Mouse (Mus musculus) heart, embryonic 13.5 days (tissue): ENCODE data around the gene Sost. TPM values are rescaled to one million over a fixed set of nuclear protein-coding genes. Genes with fewer than 3 reads are reported as not detected.
A peak's percentile ranks its signal among the peaks of the same experiment; 100 is the strongest.

Source experiments
- ATAC-seq: fragments of 200-750 bp; cut with Nextera tagmentation; 2 replicates; pipeline ENCODE4 v1.8.0; 2017; ENCODE audit warnings: moderate TSS enrichment; ENCODE audit not compliant: insufficient number of reproducible peaks, low FRiP score, low TSS enrichment; ENCODE audit errors: extremely low read depth
- H3K27ac ChIP-seq: fragments of 300-500 bp; sonication (generic); replicated peaks from 2 replicates; pipeline ENCODE4 v1.5.1; 2015; ENCODE audit warnings: moderate library complexity, mild to moderate bottlenecking, inconsistent platforms
- H3K27me3 ChIP-seq: fragments of 300-500 bp; sonication (generic); replicated peaks from 2 replicates; pipeline ENCODE4 v1.6.1; 2015; ENCODE audit warnings: mild to moderate bottlenecking, inconsistent platforms
- H3K36me3 ChIP-seq: fragments of 300-500 bp; sonication (generic); 2 replicates; pipeline ENCODE4 v1.6.1; 2015; ENCODE audit warnings: mild to moderate bottlenecking, inconsistent platforms
- H3K4me1 ChIP-seq: fragments of 300-500 bp; sonication (generic); 2 replicates; pipeline ENCODE4 v1.6.1; 2015; ENCODE audit warnings: inconsistent platforms
- H3K4me2 ChIP-seq: fragments of 300-500 bp; sonication (generic); 2 replicates; pipeline ENCODE4 v1.6.1; 2015; ENCODE audit warnings: inconsistent platforms, mild to moderate bottlenecking, moderate library complexity
- H3K4me3 ChIP-seq: fragments of 300-500 bp; sonication (generic); 2 replicates; pipeline ENCODE4 v1.5.1; 2015; ENCODE audit warnings: moderate library complexity, mild to moderate bottlenecking, inconsistent platforms
- H3K9ac ChIP-seq: fragments of 300-500 bp; sonication (generic); 2 replicates; pipeline ENCODE4 v1.6.1; 2015; ENCODE audit warnings: inconsistent platforms, mild to moderate bottlenecking, moderate library complexity
- H3K9me3 ChIP-seq: fragments of 300-500 bp; sonication (generic); 2 replicates; pipeline ENCODE4 v1.6.1; 2016; ENCODE audit warnings: inconsistent platforms
- WGBS: fragments of 180-500 bp; shearing (Covaris S2); methylation state at CpG from one replicate; pipeline ENCODE4 v1.1.7; 2015; ENCODE audit warnings: mixed read lengths; 5-methylcytosine and 5-hydroxymethylcytosine counted together
- polyA plus RNA-seq: library from polyadenylated mRNA; unstranded; fragments of >200 nt; fragmentation: Nextera tagmentation; extraction: Ambion mirVana; gene quantifications from 2 replicates; pipeline ENCODE4 v1.2.1, GENCODE M21; 2015

Sost gene
- polyA plus RNA-seq, 1 experiment from 2014 or later = 1.8 TPM

DNA sequence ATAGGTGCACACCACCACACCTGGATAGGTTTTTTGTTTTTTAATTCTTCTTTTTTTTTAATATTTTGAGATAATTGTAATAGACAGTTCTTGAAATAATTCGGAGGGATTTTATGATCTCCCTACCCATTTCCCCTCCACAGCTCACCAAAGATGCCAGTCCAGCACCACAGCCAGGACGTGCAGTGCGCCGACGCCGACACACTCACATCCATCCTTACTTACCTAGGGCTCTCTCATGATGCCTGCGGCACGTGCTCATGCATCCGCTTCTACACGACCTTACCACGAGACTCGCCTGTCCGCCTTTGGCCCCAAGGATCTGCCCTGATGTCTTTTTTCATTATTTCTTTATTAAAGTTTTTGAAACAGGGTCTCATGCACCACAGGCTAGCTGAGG is 3.0 kb upstream of the Sost start:
- peaks cover 37% of the 10 kb centered on the region for H3K27me3 ChIP-seq
- H3K4me3 ChIP-seq = no peak overlapping the region
- no peak overlapping the region for H3K27ac ChIP-seq
- no peak overlapping the region for H3K4me2 ChIP-seq
- peaks cover 32% of the 10 kb centered on the region for H3K36me3 ChIP-seq
- no peak for ATAC-seq
- H3K4me1 ChIP-seq = peaks cover 45% of the 10 kb centered on the region
- 76% methylated on average over 13 of the region's 13 CpGs for WGBS
- H3K9ac ChIP-seq = no peak overlapping the region
- H3K9me3 ChIP-seq = no peaks in the 10 kb centered on the region

DNA sequence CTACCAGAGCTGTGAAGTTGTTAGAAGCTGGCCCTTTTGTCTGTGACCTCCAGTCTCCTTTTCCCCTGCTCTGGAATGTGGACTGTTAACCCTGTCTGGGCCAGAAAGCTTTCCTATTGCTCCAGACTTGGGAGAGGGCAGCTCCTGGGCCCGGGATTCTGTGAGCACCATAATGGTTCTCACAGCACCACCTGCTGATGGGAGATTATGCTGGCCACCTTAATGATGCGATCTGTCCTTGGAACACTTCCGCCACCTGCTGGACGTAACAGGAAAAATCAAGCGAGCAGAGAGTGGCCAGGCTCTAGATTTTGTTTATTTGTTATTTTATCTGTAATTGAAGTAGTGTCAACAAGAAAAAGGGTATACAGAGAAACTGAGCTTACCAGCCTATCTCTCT is 2.0 kb upstream of the Sost start:
- Histone ChIP-seq H3K9ac (no peak overlapping the region), H3K27me3 (peaks cover 47% of the 10 kb centered on the region), H3K4me2 (peak overlapping the region; percentile 38; the same call in 1 of the 2 replicates), H3K27ac (no peak overlapping the region), H3K4me1 (peaks cover 49% of the 10 kb centered on the region), H3K36me3 (peaks cover 21% of the 10 kb centered on the region), H3K4me3 (no peak overlapping the region), H3K9me3 (no peaks in the 10 kb centered on the region)
- ATAC-seq = no peak
- 0% methylated on average over 5 of the region's 5 CpGs for WGBS

- Histone ChIP-seq H3K4me1 (peaks cover 52% of the 10 kb centered on the region), H3K4me2 (peak overlapping the region; percentile 38; the same call in 1 of the 2 replicates), H3K9ac (no peak overlapping the region), H3K27ac (peak overlapping the region; percentile 65), H3K9me3 (no peaks in the 10 kb centered on the region), H3K4me3 (no peak overlapping the region), H3K36me3 (peaks cover 16% of the 10 kb centered on the region), H3K27me3 (peaks cover 52% of the 10 kb centered on the region)
- WGBS = 10% methylated on average over 7 of the region's 7 CpGs
- no peak for ATAC-seq
These were observed 1.5 kb upstream of the Sost start for GRCm38 (mm10) chr11:101968311-101968710.

- H3K9ac ChIP-seq = 0 out of 2 replicates have a peak overlapping the region, but pooled peaks have one; percentile 56
- H3K4me1 ChIP-seq = peaks cover 54% of the 10 kb centered on the region
These were observed 1.3 kb downstream of the Sost start for GRCm38 (mm10) chr11:101965553-101965952.

GRCm38 (mm10) chr11:101964647-101965046 is 2.2 kb downstream of the Sost start:
- peaks cover 54% of the 10 kb centered on the region for H3K4me1 ChIP-seq
- no peak for ATAC-seq
- peaks cover 88% of the 10 kb centered on the region for H3K27me3 ChIP-seq
- no peaks in the 10 kb centered on the region for H3K9me3 ChIP-seq
- H3K36me3 ChIP-seq = no peaks in the 10 kb centered on the region
- peak overlapping the region; percentile 90 for H3K4me2 ChIP-seq
- 9% methylated on average over 8 of the region's 8 CpGs for WGBS
- peak overlapping the region; percentile 62 for H3K4me3 ChIP-seq
- peak overlapping the region; percentile 82 for H3K9ac ChIP-seq
- 0 out of 2 replicates have a peak overlapping the region, but pooled peaks have one; percentile 15 for H3K27ac ChIP-seq

More at GRCm38 (mm10) chr11:101965553-101965952, 1.3 kb downstream of the Sost start:
- Histone ChIP-seq H3K9me3 (no peaks in the 10 kb centered on the region), H3K27me3 (peaks cover 80% of the 10 kb centered on the region), H3K27ac (no peak overlapping the region), H3K4me3 (peak overlapping the region; percentile 62), H3K4me2 (peak overlapping the region; percentile 90), H3K36me3 (no peaks in the 10 kb centered on the region)
- ATAC-seq = no peak
- WGBS = 6% methylated on average over 2 of the region's 2 CpGs

GRCm38 (mm10) chr11:101963473-101964291 is 3.1 kb downstream of the Sost start:
- ATAC-seq = no peak
- H3K9ac ChIP-seq = peak overlapping the region; percentile 82
- peak overlapping the region; percentile 90 for H3K4me2 ChIP-seq
- H3K27ac ChIP-seq = peak overlapping the region; percentile 33
- WGBS = under 1% methylated on average over 78 of the region's 78 CpGs
- no peaks in the 10 kb centered on the region for H3K36me3 ChIP-seq
- H3K4me3 ChIP-seq = peak overlapping the region; percentile 62
- peaks cover 53% of the 10 kb centered on the region for H3K4me1 ChIP-seq
- no peaks in the 10 kb centered on the region for H3K9me3 ChIP-seq
- H3K27me3 ChIP-seq = peaks cover 90% of the 10 kb centered on the region

- no peaks in the 10 kb centered on the region for H3K9me3 ChIP-seq
These were observed 3.8 kb downstream of the Sost start for GRCm38 (mm10) chr11:101963043-101963442.

GRCm38 (mm10) chr11:101957476-101957875 is 9.3 kb downstream of the Sost start:
- Histone ChIP-seq H3K9ac (no peak overlapping the region), H3K4me2 (no peak overlapping the region), H3K36me3 (no peaks in the 10 kb centered on the region), H3K9me3 (no peaks in the 10 kb centered on the region), H3K4me1 (peaks cover 31% of the 10 kb centered on the region), H3K4me3 (no peak overlapping the region), H3K27me3 (peaks cover 43% of the 10 kb centered on the region), H3K27ac (no peak overlapping the region)
- no peak for ATAC-seq
- 68% methylated on average over 5 of the region's 5 CpGs for WGBS

More at GRCm38 (mm10) chr11:101963043-101963442, 3.8 kb downstream of the Sost start:
- 4% methylated on average over 11 of the region's 11 CpGs for WGBS
- H3K9ac ChIP-seq = peak overlapping the region; percentile 82
- peak overlapping the region; percentile 33; the same call in 1 of the 2 replicates for H3K27ac ChIP-seq
- H3K4me3 ChIP-seq = peak overlapping the region; percentile 62
- H3K27me3 ChIP-seq = peaks cover 91% of the 10 kb centered on the region
- no peak for ATAC-seq
- H3K36me3 ChIP-seq = no peaks in the 10 kb centered on the region
- peak overlapping the region; percentile 90 for H3K4me2 ChIP-seq
- H3K4me1 ChIP-seq = peaks cover 47% of the 10 kb centered on the region

GRCm38 (mm10) chr11:101953441-101953840 is 13.4 kb downstream of the Sost start:
- ATAC-seq = no peak
- H3K4me3 ChIP-seq = no peak overlapping the region
- H3K36me3 ChIP-seq = no peaks in the 10 kb centered on the region
- peak overlapping the region; percentile 24; the same call in 1 of the 2 replicates for H3K9ac ChIP-seq
- peak overlapping the region; percentile 53 for H3K4me2 ChIP-seq
- H3K27me3 ChIP-seq = peaks cover 20% of the 10 kb centered on the region
- peak overlapping the region; percentile 82 for H3K27ac ChIP-seq
- no peaks in the 10 kb centered on the region for H3K9me3 ChIP-seq
- H3K4me1 ChIP-seq = peaks cover 55% of the 10 kb centered on the region
- 39% methylated on average over 4 of the region's 4 CpGs for WGBS

DNA sequence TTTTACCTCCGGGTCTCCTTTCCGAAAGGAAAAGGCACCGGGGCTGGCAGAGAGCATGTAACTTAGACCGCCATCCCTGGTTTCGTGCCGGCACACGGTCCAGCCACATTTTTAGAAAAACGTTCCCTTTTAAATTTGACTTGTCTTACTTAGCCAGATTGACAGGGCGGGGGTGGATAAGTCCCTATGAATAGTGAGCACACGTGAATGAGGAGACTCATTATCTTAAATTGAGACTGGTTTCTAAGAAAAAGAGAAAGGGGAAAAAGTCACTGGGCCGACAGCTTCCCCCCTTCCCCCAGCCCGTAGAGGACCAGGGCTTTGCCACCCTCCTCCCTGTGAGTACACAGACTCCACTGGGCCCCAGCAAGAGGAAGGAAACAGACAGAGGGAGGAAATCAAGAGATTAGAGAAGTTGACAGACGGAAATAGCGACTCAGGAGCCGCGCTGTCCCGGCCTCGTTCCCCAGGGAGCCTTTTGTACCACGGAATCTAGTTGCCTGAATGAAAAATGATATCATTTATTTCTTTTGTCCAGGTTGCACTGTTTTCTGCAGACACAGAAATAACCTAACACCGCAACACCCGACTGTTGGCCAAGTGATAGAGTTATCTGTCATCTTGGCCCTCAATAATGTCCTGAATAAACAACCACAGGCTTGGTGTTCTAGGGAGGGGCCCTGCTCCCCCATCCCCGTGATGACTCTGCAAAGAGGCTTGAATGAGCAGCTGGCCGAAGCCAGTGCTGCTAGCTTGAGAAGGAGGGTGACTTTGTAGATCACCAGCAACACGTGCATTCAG is 14.1 kb downstream of the Sost start:
- H3K9ac ChIP-seq = peak overlapping the region; percentile 24; the same call in 1 of the 2 replicates
- peak overlapping the region; percentile 82 for H3K27ac ChIP-seq
- no peaks in the 10 kb centered on the region for H3K9me3 ChIP-seq
- no peaks in the 10 kb centered on the region for H3K36me3 ChIP-seq
- peaks cover 57% of the 10 kb centered on the region for H3K4me1 ChIP-seq
- peak overlapping the region; percentile 53 for H3K4me2 ChIP-seq
- ATAC-seq = peak; percentile 58
- peak overlapping the region; percentile 13; the same call in 1 of the 2 replicates for H3K4me3 ChIP-seq
- H3K27me3 ChIP-seq = peaks cover 13% of the 10 kb centered on the region; the same call in 1 of the 2 replicates
- 20% methylated on average over 24 of the region's 24 CpGs for WGBS

- Histone ChIP-seq H3K9me3 (no peaks in the 10 kb centered on the region), H3K4me3 (no peak overlapping the region), H3K36me3 (no peaks in the 10 kb centered on the region), H3K9ac (no peak overlapping the region), H3K4me2 (no peak overlapping the region), H3K27me3 (0 out of 2 replicates have a peak, but pooled peaks cover 9% of the 10 kb centered on the region), H3K4me1 (peaks cover 56% of the 10 kb centered on the region), H3K27ac (no peak overlapping the region)
- 53% methylated on average over 5 of the region's 5 CpGs for WGBS
- no peak for ATAC-seq
These were observed 16.8 kb downstream of the Sost start for GRCm38 (mm10) chr11:101950021-101950420.
